Mouse (Mus musculus) liver, adult (tissue): ENCODE results near the gene Nr2f2.
A peak's percentile ranks its signal among the peaks of the same experiment; 100 is the strongest.

Source experiments
- GATA4 ChIP-seq: IDR thresholded peaks from 2 replicates; pipeline ENCODE4 v1.6.1; 2014; ENCODE audit warnings: mild to moderate bottlenecking, low read length; ENCODE audit not compliant: insufficient replicate concordance

The Nr2f2 gene

GRCm38 (mm10) chr7:70348977-70349615 is 17.4 kb downstream of the Nr2f2 start:
- TF ChIP-seq GATA4: no peak

DNA sequence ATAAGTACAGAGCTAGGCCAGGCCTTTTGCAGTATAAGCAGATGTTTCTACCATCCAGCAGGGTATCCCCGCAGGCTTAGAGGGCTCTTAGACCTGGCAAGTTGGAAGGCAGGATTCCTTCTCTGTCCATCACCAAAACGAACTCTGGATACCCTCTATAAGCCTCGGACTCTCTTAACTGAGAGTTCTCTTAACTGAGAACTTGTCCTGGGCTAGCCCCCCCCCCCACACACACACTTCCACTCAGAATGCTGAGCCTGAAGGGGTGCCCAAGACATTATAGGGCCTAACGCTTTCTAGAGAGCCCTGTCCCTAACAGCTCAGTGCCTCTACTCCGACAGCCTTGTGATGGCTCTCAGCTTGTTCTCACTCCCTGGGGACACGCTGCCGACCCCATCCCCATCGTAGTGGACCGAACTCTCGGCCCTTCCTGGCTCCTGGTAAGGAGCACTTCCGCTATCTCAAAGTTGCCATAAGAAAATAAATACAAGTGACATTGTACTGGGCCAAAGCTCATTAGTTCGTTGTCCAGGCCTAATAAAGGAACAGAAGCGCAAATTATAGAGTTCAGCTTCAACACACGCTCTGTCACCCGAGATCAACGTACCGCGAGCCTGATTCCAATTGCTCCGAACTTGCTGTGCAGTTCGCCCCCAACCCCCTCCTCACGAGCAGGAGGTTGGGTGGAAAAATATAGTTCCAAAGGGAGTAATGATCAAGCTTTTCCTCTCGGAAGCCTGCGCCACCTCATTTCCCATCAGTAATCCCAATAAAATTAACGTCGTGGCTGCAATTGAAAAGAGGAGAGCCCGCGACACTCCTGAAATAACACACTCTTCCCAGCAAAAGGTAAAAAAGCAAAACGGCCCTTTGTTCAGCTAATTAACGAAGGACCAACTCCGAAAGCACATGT is 18.2 kb downstream of the Nr2f2 start:
- no peak for TF ChIP-seq GATA4

- TF ChIP-seq GATA4: no peak
These were observed 18.9 kb downstream of the Nr2f2 start for GRCm38 (mm10) chr7:70347618-70347958.

DNA sequence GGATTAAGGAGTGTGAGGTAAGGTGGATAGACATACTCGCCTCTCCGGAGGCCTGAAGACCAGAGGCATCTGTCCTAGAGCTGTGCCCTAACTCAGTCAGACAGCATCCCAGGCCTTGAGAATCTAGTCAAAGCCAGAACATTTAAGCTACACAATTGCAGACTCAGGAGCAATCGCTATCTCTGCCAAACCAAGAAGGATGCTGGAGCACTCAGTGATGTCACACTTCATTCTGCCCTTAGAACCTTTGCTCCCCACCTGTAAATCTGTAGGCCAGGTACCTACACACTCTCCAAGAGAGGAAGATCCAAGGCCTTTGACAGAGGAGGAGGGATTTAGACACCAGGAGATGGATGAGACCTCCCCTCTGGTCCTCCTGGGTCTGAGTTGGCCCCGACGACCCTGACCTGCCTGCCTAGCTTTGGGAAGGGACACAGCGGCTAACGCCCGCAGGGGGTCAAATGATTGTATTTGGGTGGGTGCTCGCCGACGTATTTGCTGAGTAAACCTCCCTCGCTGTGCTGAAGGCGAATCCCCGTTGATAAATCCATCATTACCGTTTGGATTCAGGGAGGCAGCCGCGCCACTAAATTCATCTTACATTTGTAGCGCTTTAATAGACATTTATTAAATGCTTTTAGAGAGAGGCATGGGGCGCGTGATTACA is 19.5 kb downstream of the Nr2f2 start:
- TF ChIP-seq GATA4: no peak

- TF ChIP-seq GATA4: peak; percentile 88
These were observed 20.5 kb downstream of the Nr2f2 start for GRCm38 (mm10) chr7:70346010-70346536.

DNA sequence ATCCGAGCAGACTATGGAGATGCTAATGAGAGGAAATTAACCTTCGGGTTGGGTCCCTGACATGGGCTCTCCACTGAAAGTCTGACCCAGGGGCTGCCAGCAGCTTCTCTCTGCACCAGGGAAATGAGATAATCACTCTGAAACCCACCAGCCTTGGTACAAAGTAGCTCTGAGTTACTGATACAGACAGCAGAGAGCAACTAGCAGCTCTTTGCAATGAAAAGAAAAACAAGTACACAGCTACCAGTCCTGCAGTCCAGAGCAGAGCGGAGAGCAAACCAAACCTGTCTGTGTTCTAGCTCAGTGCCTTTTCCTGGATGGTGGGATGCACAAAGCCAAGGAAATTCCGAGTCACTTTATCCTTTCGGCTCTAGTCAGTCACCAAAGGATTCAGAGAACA is 23.1 kb downstream of the Nr2f2 start:
- TF ChIP-seq GATA4: no peak

- TF ChIP-seq GATA4: no peak
These were observed 23.8 kb downstream of the Nr2f2 start for GRCm38 (mm10) chr7:70342771-70343170.

- no peak for TF ChIP-seq GATA4
These were observed 24.5 kb downstream of the Nr2f2 start for GRCm38 (mm10) chr7:70342076-70342475.

DNA sequence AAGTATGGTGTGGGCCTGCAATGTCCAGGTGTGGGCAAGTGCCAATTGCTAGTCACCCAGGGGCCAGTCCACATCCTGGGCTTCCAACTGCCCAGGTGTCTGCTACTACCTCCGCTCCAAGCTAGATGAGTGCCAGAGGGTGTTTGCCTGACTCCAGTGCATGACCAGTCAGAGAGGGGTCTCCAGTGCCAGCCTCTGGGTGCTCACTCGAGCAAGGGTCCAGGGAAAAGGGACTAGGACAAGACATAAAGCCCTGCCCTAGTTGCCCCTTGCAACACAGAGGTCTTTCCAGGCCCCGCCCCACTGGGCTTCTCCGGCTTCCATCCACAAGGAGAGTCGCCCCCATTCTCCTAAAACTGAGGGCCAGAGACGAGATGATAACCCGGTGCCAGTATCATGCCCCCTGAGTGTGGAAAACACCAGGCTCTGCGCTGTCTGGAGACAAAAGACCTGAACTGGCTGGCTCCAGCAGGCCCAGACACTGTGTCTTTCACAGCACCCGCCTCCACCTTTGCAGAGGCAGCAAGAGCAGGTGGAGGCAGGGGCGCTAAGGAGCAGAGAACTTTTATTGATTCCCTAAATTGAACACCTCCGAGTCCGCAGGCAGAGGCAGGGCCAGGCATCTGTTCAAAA is 26.4 kb downstream of the Nr2f2 start:
- no peak for TF ChIP-seq GATA4

DNA sequence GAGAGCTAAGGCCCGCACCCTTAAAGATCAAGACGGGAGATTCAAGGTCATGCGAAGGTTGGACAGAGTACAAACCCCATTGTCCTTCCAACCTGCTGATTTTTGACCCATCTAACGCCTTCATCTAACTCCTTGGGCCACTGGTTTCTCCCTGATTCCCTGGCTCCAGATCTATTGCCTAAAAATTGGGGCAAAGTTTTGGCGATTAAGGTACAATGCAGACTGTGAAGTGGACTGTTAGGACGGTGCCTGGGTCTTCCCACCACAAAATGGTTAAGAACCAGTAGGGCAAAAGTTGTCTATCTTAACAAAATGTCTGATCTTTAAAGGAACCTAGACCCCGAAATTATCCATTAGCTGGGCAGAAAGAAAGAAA is 28.3 kb downstream of the Nr2f2 start:
- no peak for TF ChIP-seq GATA4

DNA sequence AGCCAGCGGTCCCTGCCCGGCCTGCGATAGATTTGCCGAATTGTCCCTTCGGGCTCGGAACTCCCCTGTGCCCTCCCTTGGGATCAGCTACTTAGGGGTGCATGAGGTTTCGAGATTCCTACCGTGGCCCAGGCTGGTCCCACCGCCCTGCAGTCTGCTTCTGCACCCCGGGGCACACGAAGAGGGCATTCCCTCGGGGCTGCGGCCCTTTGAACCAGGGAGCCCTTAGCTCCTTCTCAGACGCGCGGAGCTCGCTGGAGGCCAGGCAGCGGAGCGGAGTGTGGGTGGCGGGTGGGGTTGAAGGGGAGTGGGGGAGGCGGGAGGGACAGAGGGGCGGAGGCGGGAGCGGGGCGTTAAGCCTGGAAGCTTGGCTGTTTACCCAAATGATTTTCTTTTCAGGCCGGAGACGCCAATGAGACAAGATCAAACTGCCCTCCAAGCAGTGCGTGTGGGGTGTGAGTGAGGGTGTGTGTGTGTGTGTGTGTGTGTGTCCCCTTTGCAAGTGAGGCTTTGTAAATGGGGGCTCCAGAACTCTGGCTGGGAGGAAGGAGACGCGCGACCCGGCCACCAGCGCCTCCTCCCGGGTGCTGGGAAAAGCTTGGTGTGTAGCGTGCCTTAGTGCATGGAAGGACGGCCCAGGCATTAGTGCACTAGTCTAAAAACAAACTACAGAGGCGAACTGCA is 28.8 kb downstream of the Nr2f2 start:
- TF ChIP-seq GATA4: no peak

- TF ChIP-seq GATA4: no peak
These were observed 29.8 kb downstream of the Nr2f2 start for GRCm38 (mm10) chr7:70336571-70337240.

DNA sequence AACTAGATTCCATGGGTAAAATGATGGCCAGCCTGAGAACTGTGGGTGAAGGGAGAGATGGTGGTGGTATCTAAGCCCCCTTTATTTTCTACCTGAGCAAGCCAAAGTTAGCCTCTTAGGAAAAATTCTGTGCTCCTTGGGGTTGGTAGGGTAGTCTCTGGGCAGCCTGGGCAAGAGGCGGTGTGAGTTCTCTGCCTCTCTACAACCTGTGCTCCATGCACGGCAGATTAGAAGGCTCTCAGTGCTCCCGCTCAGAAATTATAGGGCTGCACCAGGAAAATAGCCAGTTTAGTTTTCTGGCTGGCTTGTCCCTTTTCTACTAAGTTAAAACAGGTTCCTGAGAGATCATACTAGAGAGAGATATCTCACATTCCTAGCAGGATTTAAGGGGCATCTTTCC is 30.4 kb downstream of the Nr2f2 start:
- no peak for TF ChIP-seq GATA4

- no peak for TF ChIP-seq GATA4
These were observed 31.1 kb downstream of the Nr2f2 start for GRCm38 (mm10) chr7:70335411-70335810.
